Mouse (Mus musculus): ENCODE data around the gene Amz2. TPM values are rescaled to one million over a fixed set of nuclear protein-coding genes. Genes with fewer than 3 reads are reported as not detected.

Amz2 gene
- polyA plus RNA-seq, 1 experiment from 2014 or later, result 32.5 TPM

DNA sequence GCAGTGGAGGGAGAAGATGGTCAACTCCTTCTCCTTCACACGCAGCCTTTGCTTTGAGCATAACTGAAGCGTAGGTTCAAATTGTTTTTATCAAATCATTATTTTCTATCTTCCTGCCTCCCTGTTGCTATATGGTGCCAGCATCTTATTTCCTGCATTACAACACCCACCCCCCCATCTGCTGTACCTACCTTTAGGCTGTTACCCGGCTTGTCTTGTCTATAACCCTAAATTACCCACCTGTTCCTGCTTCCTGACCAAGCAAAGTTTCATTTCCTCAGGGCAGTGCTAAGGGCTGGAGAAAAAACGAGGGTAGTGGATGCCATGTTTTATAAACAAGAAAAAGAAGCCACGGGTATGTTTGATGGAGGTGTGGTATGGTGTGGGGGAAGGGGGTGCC is 4.5 kb upstream of the Amz2 start:
- H3K9me3 ChIP-seq (replicated peaks), result peaks cover 4% of the 10 kb centered on the region; the same call in 1 of the 2 replicates
- no peak for ATAC-seq (ENCODE audit: insufficient number of reproducible peaks, low FRiP score)
- no peak overlapping the region for H3K27ac ChIP-seq (ENCODE audit: poor library complexity, severe bottlenecking)
- 74% methylated on average over 5 of the region's 5 CpGs for WGBS
- H3K9ac ChIP-seq, result no peak overlapping the region
- H3K36me3 ChIP-seq, result no peaks in the 10 kb centered on the region
- H3K4me2 ChIP-seq, result no peak overlapping the region
- H3K4me3 ChIP-seq, result no peak overlapping the region
- peaks cover 13% of the 10 kb centered on the region for H3K4me1 ChIP-seq (replicated peaks)
- no peaks in the 10 kb centered on the region for H3K27me3 ChIP-seq (replicated peaks)

DNA sequence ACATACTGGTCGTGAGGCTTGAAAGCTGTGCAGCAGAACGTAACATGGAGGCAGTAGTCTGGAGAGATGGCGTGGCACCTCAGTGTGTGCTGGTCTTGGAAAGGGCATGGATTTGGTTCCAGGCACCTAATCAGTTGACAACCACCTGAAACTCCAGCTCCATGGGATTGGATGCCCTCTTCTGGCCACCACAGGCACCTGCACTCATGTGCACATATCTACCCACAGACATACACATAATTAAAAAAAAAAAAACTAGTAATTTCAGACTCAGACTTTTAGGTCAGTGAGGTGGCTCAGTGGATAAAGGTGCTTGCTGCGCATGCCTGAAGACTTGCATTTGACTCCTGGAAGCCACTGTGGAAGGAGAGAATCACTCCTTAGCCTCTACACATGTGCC is 3.5 kb upstream of the Amz2 start:
- no peaks in the 10 kb centered on the region for H3K27me3 ChIP-seq (replicated peaks)
- no peak overlapping the region for H3K4me3 ChIP-seq
- no peaks in the 10 kb centered on the region for H3K36me3 ChIP-seq
- H3K9me3 ChIP-seq (replicated peaks), result peaks cover 4% of the 10 kb centered on the region; the same call in 1 of the 2 replicates
- H3K27ac ChIP-seq (ENCODE audit: poor library complexity, severe bottlenecking), result no peak overlapping the region
- no peak overlapping the region for H3K9ac ChIP-seq
- no peak overlapping the region for H3K4me2 ChIP-seq
- WGBS, result 94% methylated on average over 4 of the region's 4 CpGs
- H3K4me1 ChIP-seq (replicated peaks), result peaks cover 16% of the 10 kb centered on the region
- no peak for ATAC-seq (ENCODE audit: insufficient number of reproducible peaks, low FRiP score)

DNA sequence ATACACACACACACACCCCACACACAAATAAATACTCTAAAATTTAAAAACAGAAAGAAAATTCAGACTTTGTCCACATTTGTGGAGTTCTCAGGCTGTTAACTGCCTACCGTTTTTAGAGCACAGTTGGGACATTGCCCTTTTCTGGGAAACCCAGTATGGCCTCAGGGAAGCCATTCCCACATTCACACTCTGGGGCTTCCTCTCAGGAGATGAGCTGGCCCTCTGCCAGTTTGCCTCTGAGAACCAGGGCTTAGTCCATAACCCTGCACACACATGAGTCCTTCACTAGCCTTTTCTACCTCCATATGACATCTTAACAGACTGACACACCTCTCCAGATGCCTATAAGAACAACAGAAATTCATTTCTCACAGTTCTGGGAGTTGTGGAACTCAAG is 2.5 kb upstream of the Amz2 start:
- no peak for ATAC-seq (ENCODE audit: insufficient number of reproducible peaks, low FRiP score)
- no peaks in the 10 kb centered on the region for H3K36me3 ChIP-seq
- H3K27ac ChIP-seq (ENCODE audit: poor library complexity, severe bottlenecking), result no peak overlapping the region
- 79% methylated on average over 1 of the region's 1 CpGs for WGBS
- peaks cover 4% of the 10 kb centered on the region; the same call in 1 of the 2 replicates for H3K9me3 ChIP-seq (replicated peaks)
- no peak overlapping the region for H3K9ac ChIP-seq
- H3K4me3 ChIP-seq, result no peak overlapping the region
- H3K27me3 ChIP-seq (replicated peaks), result no peaks in the 10 kb centered on the region
- H3K4me1 ChIP-seq (replicated peaks), result peaks cover 15% of the 10 kb centered on the region
- H3K4me2 ChIP-seq, result no peak overlapping the region

DNA sequence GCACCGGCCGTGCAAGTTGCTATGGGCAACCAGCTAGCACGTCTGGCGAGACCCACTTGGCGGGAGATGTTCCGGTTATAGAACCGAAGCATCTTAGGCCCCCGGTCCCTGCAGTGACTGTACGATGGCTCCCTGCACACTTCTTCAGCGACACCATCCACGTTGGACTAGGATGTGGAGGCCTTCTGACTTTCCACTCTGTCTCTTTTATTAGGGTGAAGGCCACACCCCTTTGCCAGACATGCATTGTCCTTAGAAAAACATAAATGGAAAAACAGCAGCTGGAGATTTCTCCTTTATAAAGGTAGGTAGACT is 483 bp downstream of the Amz2 start:
- ATAC-seq (ENCODE audit: insufficient number of reproducible peaks, low FRiP score), result no peak; the same call in 1 of the 2 replicates
- Histone ChIP-seq H3K4me3 (peak overlapping the region; percentile 68), H3K4me1 (replicated peaks) (peaks cover 15% of the 10 kb centered on the region), H3K36me3 (peaks cover 29% of the 10 kb centered on the region), H3K9ac (peak overlapping the region; percentile 74), H3K4me2 (peak overlapping the region; percentile 72), H3K27me3 (replicated peaks) (no peaks in the 10 kb centered on the region), H3K9me3 (replicated peaks) (peaks cover 4% of the 10 kb centered on the region; the same call in 1 of the 2 replicates), H3K27ac (ENCODE audit: poor library complexity, severe bottlenecking) (peak overlapping the region; percentile 88)
- under 1% methylated on average over 11 of the region's 11 CpGs for WGBS

DNA sequence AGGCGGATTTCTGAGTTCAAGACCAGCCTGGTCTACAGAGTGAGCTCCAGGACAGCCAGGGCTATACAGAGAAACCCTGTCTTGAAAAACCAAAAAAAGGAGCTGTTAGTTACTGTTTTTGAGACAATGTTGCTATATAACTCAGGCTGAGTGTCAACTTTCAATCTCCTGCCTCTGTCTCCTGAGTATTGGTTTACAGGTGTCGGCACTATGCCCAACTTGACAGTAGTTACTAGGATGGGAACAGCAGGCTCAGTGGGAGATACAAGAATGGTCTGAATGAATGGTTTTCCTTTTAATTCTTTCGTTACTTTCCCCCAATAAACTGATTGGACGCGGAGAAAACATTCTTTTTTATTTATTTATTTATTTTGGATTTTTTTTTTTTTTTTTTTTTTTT is 1.6 kb downstream of the Amz2 start:
- Histone ChIP-seq H3K27ac (ENCODE audit: poor library complexity, severe bottlenecking) (no peak overlapping the region), H3K36me3 (peaks cover 31% of the 10 kb centered on the region), H3K9me3 (replicated peaks) (no peaks in the 10 kb centered on the region), H3K27me3 (replicated peaks) (no peaks in the 10 kb centered on the region), H3K9ac (no peak overlapping the region), H3K4me1 (replicated peaks) (peaks cover 23% of the 10 kb centered on the region), H3K4me2 (no peak overlapping the region; the same call in 1 of the 2 replicates), H3K4me3 (no peak overlapping the region)
- ATAC-seq (ENCODE audit: insufficient number of reproducible peaks, low FRiP score), result no peak
- 97% methylated on average over 5 of the region's 5 CpGs for WGBS

DNA sequence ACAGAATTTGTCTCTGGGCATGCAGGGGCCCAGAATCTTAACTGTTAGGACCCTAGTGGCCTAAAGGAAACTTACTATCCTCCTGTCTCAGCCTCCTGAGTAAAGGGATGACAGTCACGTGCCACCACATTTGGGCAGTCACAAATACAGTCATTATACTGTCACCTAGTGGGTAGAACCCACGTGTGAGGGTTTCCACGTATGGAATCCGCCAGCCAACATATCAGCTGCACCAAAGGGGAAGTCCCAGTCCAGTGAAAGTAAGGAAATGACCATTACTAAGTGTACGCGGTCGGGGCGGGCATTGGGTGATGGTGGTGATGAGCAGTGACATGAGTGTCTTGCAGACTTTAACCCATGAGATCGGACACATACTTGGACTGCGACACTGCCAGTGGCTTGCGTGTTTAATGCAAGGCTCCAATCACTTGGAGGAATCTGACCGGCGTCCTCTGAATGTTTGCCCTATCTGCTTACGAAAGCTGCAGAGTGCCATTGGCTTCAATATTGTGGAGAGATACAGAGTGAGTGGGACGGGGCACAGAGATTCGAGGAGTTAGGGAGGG is 8.6 kb downstream of the Amz2 start:
- 88% methylated on average over 16 of the region's 16 CpGs for WGBS
- no peak overlapping the region for H3K4me2 ChIP-seq
- no peak overlapping the region for H3K27ac ChIP-seq (ENCODE audit: poor library complexity, severe bottlenecking)
- H3K9me3 ChIP-seq (replicated peaks), result no peaks in the 10 kb centered on the region
- ATAC-seq (ENCODE audit: insufficient number of reproducible peaks, low FRiP score), result no peak
- no peak overlapping the region for H3K4me3 ChIP-seq
- no peak overlapping the region for H3K9ac ChIP-seq
- peaks cover 73% of the 10 kb centered on the region for H3K36me3 ChIP-seq
- H3K27me3 ChIP-seq (replicated peaks), result no peaks in the 10 kb centered on the region
- peaks cover 13% of the 10 kb centered on the region for H3K4me1 ChIP-seq (replicated peaks)

DNA sequence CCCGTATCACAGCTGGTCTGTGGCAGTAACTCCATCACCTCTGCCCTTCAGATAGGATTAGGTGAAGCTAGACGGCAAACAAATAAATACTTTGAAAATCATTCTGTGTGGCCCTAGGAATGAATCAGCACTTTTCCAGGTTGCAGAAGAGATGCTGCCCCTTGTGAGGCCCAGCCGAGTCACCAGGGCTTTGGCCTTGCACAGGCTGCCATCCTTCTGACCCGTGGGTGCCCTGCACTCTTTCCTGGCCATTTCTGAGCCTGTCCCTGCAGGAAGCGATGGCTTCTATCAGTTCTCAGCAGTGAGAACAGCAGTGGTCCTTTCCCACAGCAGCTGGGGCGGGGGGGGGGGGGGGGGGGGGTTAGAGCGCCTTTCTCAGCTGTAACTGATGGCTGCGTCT is 11.1 kb downstream of the Amz2 start:
- no peak overlapping the region for H3K4me2 ChIP-seq
- H3K4me3 ChIP-seq, result no peak overlapping the region
- H3K4me1 ChIP-seq (replicated peaks), result peaks cover 18% of the 10 kb centered on the region
- 54% methylated on average over 7 of the region's 8 CpGs for WGBS
- no peak for ATAC-seq (ENCODE audit: insufficient number of reproducible peaks, low FRiP score)
- H3K27me3 ChIP-seq (replicated peaks), result no peaks in the 10 kb centered on the region
- no peak overlapping the region for H3K27ac ChIP-seq (ENCODE audit: poor library complexity, severe bottlenecking)
- peaks cover 51% of the 10 kb centered on the region for H3K36me3 ChIP-seq
- no peak overlapping the region for H3K9ac ChIP-seq
- H3K9me3 ChIP-seq (replicated peaks), result no peaks in the 10 kb centered on the region

DNA sequence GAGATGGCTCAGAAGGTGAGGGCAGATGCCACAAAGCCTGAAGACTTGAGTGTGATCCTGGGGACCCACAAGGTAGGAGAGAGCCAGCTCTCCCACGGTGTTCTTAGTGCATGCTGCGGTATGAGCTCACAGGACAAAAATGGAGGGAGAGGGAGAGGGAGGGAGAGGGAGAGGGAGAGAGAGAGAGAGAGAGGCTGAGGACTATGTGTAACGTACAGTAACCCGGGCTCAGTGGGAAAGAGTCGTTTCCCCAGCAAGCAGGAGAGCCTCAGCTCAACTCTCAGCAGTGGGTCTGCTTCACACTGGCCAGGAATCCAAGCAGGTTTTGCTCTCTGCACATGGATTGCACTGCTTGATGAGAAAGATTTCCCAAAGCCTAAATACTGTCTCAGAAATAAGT is 13.5 kb downstream of the Amz2 start:
- H3K27ac ChIP-seq (ENCODE audit: poor library complexity, severe bottlenecking), result 0 out of 2 replicates have a peak overlapping the region, but pooled peaks have one; percentile 42
- peaks cover 41% of the 10 kb centered on the region for H3K36me3 ChIP-seq
- H3K4me1 ChIP-seq (replicated peaks), result peaks cover 15% of the 10 kb centered on the region
- ATAC-seq (ENCODE audit: insufficient number of reproducible peaks, low FRiP score), result no peak
- H3K4me3 ChIP-seq, result 0 out of 2 replicates have a peak overlapping the region, but pooled peaks have one; percentile 59
- no peaks in the 10 kb centered on the region for H3K9me3 ChIP-seq (replicated peaks)
- WGBS, result 15% methylated on average over 5 of the region's 5 CpGs
- no peaks in the 10 kb centered on the region for H3K27me3 ChIP-seq (replicated peaks)
- H3K4me2 ChIP-seq, result peak overlapping the region; percentile 81
- H3K9ac ChIP-seq, result peak overlapping the region; percentile 73

DNA sequence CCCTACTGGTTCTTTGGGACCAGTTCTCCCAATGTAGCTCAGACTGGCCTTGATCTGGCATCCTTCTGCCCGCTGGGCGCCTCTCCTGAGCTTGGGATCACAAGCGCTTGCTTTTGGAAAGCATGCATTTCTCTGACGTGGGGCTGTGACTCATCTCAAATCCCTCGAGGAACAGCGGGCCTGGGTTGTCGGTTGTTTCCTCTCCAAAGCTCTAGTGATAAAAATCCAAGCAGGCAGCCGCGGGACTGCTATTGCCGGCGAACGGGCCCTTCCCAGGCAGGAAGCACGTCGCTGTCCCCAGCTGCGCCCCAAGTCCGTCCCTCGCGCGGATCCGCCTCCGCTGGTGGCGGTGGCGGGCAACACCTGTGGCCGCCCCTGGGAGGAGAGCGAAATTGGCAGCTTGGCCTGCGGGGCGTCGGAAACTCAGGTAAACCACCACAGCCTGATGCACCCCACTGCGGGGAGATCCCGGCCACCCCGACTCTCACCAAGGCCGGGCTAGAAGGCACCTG is 14.1 kb downstream of the Amz2 start:
- H3K4me1 ChIP-seq (replicated peaks), result peaks cover 16% of the 10 kb centered on the region
- ATAC-seq (ENCODE audit: insufficient number of reproducible peaks, low FRiP score), result peak; percentile 76
- no peaks in the 10 kb centered on the region for H3K9me3 ChIP-seq (replicated peaks)
- H3K27ac ChIP-seq (ENCODE audit: poor library complexity, severe bottlenecking), result peak overlapping the region; percentile 42
- peak overlapping the region; percentile 59 for H3K4me3 ChIP-seq
- H3K4me2 ChIP-seq, result peak overlapping the region; percentile 81
- peaks cover 34% of the 10 kb centered on the region for H3K36me3 ChIP-seq
- H3K27me3 ChIP-seq (replicated peaks), result no peaks in the 10 kb centered on the region
- peak overlapping the region; percentile 73 for H3K9ac ChIP-seq
- under 1% methylated on average over 32 of the region's 32 CpGs for WGBS

DNA sequence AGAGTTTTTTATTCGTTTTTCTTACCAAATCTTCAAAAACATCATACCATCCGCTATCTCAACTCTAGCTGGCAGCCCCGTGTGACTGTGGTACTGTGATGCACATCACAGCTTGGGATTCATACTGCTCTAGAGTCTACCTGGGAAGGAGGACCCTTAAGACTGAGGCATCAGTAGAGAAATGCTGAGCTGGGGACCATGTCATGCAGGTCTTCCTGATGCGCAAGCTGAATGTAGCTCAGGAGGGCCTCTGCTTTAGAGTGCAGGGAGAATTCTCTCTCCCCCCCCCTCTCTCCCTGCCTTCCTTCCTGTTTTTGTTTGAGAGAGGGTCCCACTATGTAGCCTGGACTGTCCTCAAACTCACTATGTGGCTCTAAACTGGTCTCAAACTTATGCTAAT is 14.9 kb downstream of the Amz2 start:
- H3K27ac ChIP-seq (ENCODE audit: poor library complexity, severe bottlenecking), result no peak overlapping the region
- H3K4me1 ChIP-seq (replicated peaks), result peaks cover 22% of the 10 kb centered on the region
- H3K4me2 ChIP-seq, result peak overlapping the region; percentile 81
- no peaks in the 10 kb centered on the region for H3K27me3 ChIP-seq (replicated peaks)
- H3K36me3 ChIP-seq, result peaks cover 26% of the 10 kb centered on the region
- H3K9me3 ChIP-seq (replicated peaks), result no peaks in the 10 kb centered on the region
- peak overlapping the region; percentile 59 for H3K4me3 ChIP-seq
- 53% methylated on average over 4 of the region's 4 CpGs for WGBS
- ATAC-seq (ENCODE audit: insufficient number of reproducible peaks, low FRiP score), result no peak
- peak overlapping the region; percentile 73; the same call in 1 of the 2 replicates for H3K9ac ChIP-seq

DNA sequence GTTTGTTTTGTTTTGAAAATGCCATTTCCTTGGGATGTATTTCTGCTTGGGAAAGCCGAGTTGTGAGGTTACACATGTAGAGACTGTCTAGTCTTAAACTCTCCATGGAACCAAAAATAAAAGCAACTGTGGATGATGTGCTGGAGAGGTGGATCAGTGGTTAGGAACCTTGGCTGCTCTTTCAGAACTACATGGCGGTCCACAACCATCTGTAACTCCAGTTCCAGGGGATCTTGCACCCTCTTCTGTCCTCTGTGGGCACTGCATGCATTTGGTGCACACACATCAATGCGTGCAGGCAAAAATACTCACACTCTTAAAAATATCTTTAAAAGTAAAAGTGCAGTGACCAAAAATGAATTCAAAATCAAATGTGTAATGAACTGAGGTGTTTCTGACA is 15.4 kb downstream of the Amz2 start:
- 61% methylated on average over 3 of the region's 3 CpGs for WGBS
- no peak overlapping the region for H3K9ac ChIP-seq

More for the DNA sequence above, 15.4 kb downstream of the Amz2 start:
- Histone ChIP-seq H3K27ac (ENCODE audit: poor library complexity, severe bottlenecking) (no peak overlapping the region), H3K4me3 (no peak overlapping the region), H3K36me3 (peaks cover 22% of the 10 kb centered on the region), H3K27me3 (replicated peaks) (no peaks in the 10 kb centered on the region), H3K4me2 (no peak overlapping the region), H3K9me3 (replicated peaks) (no peaks in the 10 kb centered on the region), H3K4me1 (replicated peaks) (peaks cover 22% of the 10 kb centered on the region)
- ATAC-seq (ENCODE audit: insufficient number of reproducible peaks, low FRiP score), result no peak
